Mouse (Mus musculus) retina, postnatal 1 day (tissue): ENCODE measurements around the gene Grasp.

Source experiments
- DNase-seq: peaks from one replicate; pipeline ENCODE4 v3.0.0-alpha.2; 2012

Gene Grasp

DNA sequence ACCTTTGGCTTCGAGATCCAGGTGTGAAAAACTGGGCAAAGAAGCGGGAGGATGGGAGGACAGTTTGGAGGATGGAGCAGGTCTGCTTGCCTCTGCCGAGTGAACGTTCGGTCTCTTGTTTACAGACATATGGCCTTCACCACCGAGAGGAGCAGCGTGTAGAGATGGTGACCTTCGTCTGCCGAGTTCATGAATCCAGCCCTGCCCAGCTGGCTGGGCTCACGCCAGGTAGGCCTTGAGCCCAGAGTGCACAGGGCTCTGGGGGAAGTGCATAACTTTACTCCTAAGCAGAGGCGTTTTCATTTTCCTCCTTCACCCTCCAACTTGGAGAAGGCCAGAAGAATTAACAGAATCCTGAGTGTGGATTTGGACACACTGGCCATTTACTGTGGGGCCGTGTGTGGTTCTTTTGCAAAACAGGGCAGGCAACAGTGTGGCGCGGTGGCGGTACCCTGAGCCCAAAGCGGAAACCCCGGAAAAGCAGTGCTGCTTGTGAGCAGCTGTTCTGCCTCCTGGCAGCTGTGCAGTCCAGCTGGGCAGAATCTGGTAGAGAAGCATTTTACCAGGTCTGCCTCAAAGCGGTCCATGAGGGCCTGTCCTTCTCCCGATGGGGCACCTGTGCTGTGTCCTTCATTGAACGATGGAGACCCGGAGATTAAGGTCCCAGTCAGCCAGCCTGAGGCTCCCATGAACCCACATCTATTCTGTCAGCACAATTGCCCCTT is 5.0 kb downstream of the Grasp start:
- no peak for DNase-seq

DNA sequence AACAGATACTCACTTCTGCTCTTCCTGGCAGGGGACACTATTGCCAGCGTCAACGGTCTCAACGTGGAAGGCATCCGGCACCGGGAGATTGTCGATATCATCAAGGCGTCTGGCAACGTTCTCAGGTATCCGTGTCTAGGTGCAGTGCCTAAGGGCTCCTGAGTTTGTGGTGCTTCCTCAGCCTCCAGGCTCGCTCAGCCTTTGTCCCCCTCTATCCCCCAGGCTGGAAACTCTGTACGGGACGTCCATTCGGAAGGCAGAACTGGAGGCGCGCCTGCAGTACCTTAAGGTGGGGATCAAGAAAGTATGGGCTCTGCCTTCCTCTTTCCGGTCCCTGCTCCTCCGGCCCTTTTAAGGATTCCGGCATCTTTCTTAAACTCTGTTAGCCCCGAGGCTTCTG is 6.5 kb downstream of the Grasp start:
- no peak for DNase-seq

DNA sequence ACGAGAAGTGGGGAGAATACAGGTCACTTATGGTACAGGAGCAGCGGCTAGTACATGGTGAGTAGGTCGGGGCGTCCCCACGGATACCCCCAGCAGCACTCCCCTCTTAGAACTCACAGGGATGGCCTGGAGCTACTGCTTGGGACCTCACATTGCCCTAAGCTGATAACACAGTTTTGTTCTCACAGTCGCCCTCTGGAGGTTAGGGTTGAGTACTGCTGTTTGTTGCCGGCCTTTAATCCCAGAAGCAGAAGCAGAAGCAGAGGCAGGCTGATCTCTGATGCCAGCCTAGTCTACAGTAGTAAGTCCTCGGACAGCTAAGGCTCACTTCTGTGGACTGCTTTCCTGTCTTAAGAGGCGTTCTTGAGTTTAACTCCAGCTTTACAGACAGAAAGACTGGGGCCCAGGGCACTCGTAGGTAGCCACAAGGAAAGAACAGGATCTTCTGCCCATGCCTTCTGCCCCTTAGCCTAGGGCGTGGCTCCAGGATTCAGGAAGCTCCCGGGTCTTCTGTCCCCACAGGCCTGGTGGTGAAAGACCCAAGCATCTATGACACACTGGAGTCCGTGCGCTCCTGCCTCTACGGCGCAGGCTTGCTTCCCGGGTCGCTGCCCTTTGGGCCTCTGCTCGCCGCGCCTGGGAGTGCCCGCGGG is 7.1 kb downstream of the Grasp start:
- peak; percentile 61 for DNase-seq

- no peak for DNase-seq
Measured at GRCm38 (mm10) chr15:101231648-101232180, 7.7 kb downstream of the Grasp start.

GRCm38 (mm10) chr15:101232607-101233006 is 8.6 kb downstream of the Grasp start:
- no peak for DNase-seq

DNA sequence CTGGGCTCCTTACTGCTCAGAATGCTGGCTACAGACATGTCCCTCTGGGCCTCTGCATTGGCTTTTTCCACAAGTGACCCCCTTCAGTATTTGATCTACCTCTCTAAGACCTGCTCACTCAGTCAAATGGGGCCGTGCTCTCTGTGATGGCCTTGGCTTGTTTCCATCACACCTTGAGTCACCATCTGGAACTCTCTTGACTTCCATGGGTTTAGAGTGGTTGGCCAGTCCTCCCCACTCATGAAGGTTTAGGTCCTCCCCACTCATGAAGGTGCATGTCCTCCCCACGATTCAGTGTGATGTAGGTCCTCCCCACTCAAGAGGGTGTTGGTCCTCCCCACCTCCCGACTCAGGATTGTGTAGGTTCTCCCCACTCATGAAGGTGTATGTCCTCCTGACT is 9.2 kb downstream of the Grasp start:
- no peak for DNase-seq

- DNase-seq: no peak
Measured at GRCm38 (mm10) chr15:101233641-101234275, 9.8 kb downstream of the Grasp start.

- no peak for DNase-seq
Measured at GRCm38 (mm10) chr15:101234611-101235341, 10.8 kb downstream of the Grasp start.

DNA sequence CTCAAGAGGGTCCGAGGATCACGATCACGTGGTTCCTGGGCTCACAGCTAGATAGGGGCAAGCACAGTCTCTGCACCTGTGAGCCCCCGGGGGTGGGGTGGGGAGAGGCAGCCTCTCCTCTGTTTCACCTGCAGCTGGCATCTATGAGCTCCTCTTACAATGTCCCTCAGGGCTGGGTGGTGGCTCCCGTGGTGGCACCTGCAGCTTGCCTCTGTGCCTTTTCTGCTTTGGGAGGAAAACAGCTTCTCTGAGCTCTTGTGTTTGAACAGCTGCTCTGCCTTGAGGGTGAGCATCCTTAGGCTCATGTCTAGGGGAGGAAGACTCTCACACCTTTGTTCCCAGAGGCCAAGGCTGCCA is 11.3 kb downstream of the Grasp start:
- no peak for DNase-seq

GRCm38 (mm10) chr15:101235728-101236327 is 11.8 kb downstream of the Grasp start:
- DNase-seq: no peak

DNA sequence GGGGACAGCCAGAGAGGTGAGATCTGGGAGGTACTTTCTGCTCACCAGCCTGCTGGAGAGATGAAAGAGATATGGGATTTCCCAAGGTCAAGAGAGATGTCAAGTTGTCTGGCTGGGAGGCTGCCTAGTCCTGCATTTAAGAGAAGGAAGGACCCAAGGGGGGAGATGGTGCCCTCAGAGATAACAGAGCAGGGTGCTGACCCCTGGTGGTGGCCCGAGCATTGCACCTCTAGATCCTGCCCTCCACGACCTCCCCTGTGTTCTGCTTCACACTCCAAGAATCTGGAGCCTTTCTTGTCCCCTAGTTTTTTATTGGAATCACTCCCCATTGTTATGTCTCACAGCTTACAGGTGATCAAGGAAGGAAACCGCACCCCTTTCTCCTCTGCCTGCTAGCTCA is 12.9 kb downstream of the Grasp start:
- peak; percentile 78 for DNase-seq

DNA sequence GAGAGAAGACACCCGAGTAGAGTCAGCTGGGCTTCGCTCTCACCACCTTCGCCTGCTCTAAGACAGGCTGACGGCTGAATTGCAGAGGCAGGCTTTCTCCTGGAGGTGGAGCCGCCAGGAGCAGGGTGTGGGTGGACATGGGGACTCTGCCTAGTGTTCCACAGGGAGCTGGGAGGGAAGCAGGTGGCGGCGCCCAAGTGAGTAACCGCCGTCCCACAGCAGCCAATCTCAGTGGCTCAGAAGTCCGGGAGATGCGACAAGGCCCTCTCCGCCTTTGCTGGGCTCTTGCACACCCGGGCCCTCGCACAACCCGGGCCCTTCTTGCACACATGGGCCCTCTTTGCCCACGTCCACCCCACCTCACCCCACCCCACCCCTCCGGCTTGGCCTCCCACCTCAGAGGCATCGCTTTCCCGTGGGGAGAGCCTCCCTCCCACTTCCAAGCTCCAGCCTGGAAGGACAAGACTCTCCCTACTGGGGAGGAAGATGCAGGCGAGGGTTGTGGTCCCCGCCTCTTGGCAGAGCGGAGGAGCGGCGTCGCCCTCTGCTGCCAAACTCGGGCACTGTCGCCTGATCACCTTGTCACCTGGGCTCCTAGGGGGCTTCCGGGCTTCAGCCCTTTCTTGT is 15.0 kb downstream of the Grasp start:
- DNase-seq: peak; percentile 73

GRCm38 (mm10) chr15:101239821-101240220 is 15.8 kb downstream of the Grasp start:
- DNase-seq: no peak

GRCm38 (mm10) chr15:101240799-101241204 is 16.8 kb downstream of the Grasp start:
- peak; percentile 90 for DNase-seq

DNA sequence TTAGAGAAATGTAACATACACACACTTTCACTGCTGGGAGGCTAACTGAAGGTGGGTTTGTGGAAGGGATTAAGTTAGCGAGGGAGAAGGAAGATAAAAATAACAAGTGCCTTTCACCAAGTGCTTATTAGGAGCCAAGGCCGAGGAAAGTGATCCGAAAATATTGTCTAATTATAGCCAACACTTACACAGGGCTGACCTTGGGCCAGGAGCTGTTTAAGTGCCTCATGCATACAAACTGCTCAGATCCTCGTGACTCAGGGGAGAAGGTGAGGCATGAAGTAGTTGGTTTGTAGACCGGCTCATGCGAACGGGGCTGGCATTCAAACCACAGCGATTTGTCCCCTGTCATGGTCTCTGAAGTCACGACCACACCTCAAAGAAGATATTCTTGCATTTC is 17.2 kb downstream of the Grasp start:
- DNase-seq: no peak

GRCm38 (mm10) chr15:101241853-101242252 is 17.9 kb downstream of the Grasp start:
- no peak for DNase-seq

- DNase-seq: peak; percentile 61
Measured at GRCm38 (mm10) chr15:101242645-101243044, 18.7 kb downstream of the Grasp start.

DNA sequence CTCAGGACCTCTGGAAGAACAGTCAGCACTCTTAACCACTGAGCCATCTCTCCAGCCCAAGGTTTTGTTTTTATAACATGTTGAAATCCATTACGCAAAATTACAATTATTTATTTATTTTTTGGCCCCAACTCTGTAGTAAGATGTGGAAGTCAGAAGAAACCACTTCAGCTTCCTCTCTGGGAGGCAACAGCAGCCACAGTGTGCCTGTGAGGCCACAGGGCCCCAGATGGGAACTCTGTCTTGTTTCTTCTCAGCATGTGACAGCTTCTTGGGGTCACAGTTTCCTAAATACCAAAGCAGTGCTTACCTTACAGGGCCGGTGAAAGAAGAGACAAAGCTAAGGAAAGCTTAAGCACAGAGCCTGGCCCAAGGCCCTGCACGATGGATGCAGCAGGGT is 20.0 kb downstream of the Grasp start:
- no peak for DNase-seq

DNA sequence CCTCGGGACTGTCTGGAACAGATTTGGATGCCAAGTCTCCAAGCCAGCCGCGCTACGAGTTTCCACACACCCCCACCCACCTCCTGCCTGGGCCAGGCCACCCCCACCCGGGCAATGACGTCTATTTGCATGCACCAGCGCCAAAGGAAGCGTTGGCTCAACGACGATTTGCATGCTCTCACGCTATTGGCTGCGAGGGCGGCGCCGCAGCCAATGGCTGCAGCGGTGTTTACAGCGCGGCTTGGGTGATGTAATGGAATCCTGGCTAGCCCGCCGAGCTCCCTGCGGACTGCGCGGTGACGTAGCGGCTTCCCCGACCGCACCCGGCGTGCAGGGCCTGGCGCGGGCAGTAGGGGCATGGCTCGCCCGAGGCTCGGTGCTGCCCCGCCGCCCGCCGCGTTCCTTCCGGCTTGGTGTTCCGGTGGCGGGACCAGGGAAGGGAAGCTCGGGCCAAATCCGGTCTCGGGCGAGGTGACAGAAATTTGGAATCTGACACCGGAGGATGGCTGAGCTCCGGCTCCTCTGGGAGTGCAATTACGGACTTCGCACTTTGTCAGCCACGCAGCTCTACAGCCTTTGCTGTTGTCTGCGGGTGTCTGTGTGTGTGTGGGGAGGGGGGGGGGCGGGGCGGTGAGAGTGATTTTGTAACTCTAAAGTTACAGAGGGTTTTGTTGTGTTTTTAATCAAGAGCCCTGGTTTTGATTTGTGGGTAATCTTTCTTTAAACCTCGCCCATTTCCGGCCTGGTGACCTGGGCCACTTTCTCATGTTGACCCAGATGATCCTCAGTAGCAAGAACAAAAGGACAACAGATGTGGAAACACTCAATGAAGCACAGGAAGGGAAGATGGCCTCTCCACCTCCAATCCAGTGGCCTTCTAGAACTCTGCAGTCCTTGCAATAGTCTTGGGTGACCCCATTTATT is 22.5 kb downstream of the Grasp start:
- DNase-seq: peak; percentile 99

- no peak for DNase-seq
Measured at GRCm38 (mm10) chr15:101247155-101247498, 23.1 kb downstream of the Grasp start.

GRCm38 (mm10) chr15:101248029-101248710 is 24.2 kb downstream of the Grasp start:
- no peak for DNase-seq
